Mouse (Mus musculus) testis, adult 2 months (tissue): ENCODE measurements around the gene Taar1. TPM values are rescaled to one million over a fixed set of nuclear protein-coding genes. Genes with fewer than 3 reads are reported as not detected.

Experiments used
- H3K27ac ChIP-seq: fragments of 200-500 bp; 2 replicates; pipeline ENCODE4 v1.5.1; 2012; ENCODE audit warnings: low read depth, low read length; ENCODE audit not compliant: control insufficient read depth, insufficient read depth
- H3K27me3 ChIP-seq: fragments of 200-500 bp; 2 replicates; pipeline ENCODE4 v1.6.1; 2012; ENCODE audit warnings: mild to moderate bottlenecking, low read length, moderate library complexity; ENCODE audit not compliant: control insufficient read depth, insufficient read depth
- H3K36me3 ChIP-seq: fragments of 200-500 bp; 2 replicates; pipeline ENCODE4 v1.6.1; 2012; ENCODE audit warnings: mild to moderate bottlenecking, low read length; ENCODE audit not compliant: control insufficient read depth, insufficient read depth
- H3K4me1 ChIP-seq: fragments of 200-500 bp; 2 replicates; pipeline ENCODE4 v1.6.1; 2012; ENCODE audit warnings: low read length; ENCODE audit not compliant: control insufficient read depth, insufficient read depth
- H3K4me3 ChIP-seq: fragments of 200-500 bp; 2 replicates; pipeline ENCODE4 v1.5.1; 2012; ENCODE audit warnings: low read depth, mild to moderate bottlenecking, low read length, moderate library complexity, mixed read lengths; ENCODE audit not compliant: control insufficient read depth
- CTCF ChIP-seq: fragments of 200-500 bp; IDR thresholded peaks from 2 replicates; pipeline ENCODE4 v1.5.1; 2012; ENCODE audit warnings: low read depth, mild to moderate bottlenecking, inconsistent platforms, low read length, moderate library complexity; ENCODE audit not compliant: control insufficient read depth, insufficient read depth, insufficient replicate concordance
- POLR2A ChIP-seq: fragments of 200-500 bp; IDR thresholded peaks from 2 replicates; pipeline ENCODE4 v1.6.1; 2012; ENCODE audit warnings: low read depth, mild to moderate bottlenecking, inconsistent platforms, low read length, moderate library complexity; ENCODE audit not compliant: control insufficient read depth
- polyA plus RNA-seq: library from polyadenylated mRNA; depleted of rRNA; stranded (reverse); fragments of >200 nt; gene quantifications from 2 replicates; pipeline ENCODE4 v1.2.3, GENCODE M21; 2012

Gene Taar1
- polyA plus RNA-seq, 1 experiment, result not detected

DNA sequence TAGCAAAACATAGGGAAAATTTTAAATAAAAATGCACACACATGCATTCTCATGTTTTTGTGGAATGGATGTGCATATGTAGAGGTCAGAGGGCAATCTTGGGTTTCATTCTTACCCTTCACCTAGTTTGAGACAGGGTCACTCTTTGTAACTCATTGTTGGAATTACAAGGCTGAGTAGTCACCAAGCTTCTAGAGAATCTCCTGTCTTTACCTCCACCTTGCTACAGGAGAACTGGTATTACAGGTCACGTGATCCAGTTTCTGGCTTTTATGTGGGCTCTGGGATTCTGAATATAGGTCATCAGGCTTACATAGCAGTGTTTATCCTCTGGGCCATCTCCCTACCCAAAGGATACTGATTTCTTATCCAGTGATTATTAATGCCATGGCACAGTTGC is 14.5 kb upstream of the Taar1 start:
- TF ChIP-seq CTCF, result no peak
- TF ChIP-seq POLR2A, result no peak
- Histone ChIP-seq H3K4me3 (no peak overlapping the region), H3K27me3 (no peaks in the 10 kb centered on the region), H3K36me3 (no peaks in the 10 kb centered on the region), H3K4me1 (peaks cover 2% of the 10 kb centered on the region), H3K27ac (no peak overlapping the region)

DNA sequence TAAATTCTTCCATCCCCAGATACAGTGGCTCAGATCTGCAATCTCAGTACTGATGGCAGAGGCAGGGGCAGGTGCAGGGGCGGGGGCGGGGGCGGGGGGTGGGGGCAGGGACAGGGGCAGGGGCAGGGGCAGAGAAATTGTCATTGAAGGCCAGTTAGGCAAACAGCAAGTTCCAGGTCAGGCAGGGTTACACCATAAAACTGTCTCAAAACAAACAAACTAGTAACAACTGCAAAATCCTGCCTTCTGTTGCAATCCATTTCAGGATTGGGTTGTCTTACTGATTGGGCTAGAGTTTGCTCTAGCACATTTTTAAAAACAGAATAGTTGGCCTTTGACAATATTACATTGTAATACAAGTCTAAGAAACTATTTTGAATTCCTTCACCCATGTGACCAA is 2.3 kb downstream of the Taar1 start:
- Histone ChIP-seq H3K4me3 (no peak overlapping the region), H3K27me3 (no peaks in the 10 kb centered on the region), H3K36me3 (no peaks in the 10 kb centered on the region), H3K4me1 (no peaks in the 10 kb centered on the region), H3K27ac (no peak overlapping the region)
- TF ChIP-seq CTCF (no peak), POLR2A (no peak)

DNA sequence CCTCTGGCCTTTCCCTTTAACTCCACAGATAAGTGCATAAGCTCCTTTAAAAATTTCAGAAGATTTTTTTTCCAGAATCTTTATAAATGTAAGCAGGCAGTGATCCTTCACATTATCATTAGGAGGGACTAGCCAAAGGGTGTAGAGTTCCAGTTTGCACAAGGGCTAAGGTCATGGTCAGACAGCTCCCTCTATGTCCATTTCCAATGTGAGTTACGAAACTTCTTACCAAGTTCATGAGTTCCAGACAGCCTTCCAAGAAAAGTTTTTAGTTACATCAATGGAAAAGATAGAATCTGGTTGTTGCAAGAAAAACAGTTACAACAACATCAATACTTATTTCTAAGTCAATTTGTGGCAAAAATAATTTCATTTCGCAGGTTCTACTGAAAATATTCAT is 3.8 kb downstream of the Taar1 start:
- no peaks in the 10 kb centered on the region for H3K27me3 ChIP-seq
- H3K36me3 ChIP-seq, result no peaks in the 10 kb centered on the region
- no peak overlapping the region for H3K27ac ChIP-seq
- no peak overlapping the region for H3K4me3 ChIP-seq
- no peak for TF ChIP-seq CTCF
- no peak for TF ChIP-seq POLR2A
- no peaks in the 10 kb centered on the region for H3K4me1 ChIP-seq

DNA sequence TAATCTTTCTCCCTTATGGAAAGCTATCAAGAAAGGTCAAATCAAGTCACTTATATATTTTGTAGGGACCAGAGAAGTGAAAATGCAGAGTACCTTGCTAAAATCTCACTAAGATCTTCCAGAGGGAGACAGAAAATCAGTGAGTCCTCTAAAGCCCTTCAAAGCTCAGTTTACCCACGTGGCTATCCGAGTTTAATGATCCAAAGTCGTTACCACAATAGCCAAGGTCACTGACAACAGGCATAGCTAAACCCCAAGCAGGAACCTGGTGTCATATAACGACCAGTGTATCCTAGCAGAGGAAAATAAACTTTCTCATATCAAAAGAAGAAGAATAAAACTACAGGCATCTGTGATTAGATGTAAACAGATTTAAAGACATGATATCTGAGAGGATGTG is 17.5 kb downstream of the Taar1 start:
- TF ChIP-seq CTCF (no peak), POLR2A (no peak)
- Histone ChIP-seq H3K36me3 (no peaks in the 10 kb centered on the region), H3K27me3 (no peaks in the 10 kb centered on the region), H3K4me1 (peaks cover 3% of the 10 kb centered on the region; the same call in 1 of the 2 replicates), H3K27ac (no peak overlapping the region), H3K4me3 (no peak overlapping the region)

DNA sequence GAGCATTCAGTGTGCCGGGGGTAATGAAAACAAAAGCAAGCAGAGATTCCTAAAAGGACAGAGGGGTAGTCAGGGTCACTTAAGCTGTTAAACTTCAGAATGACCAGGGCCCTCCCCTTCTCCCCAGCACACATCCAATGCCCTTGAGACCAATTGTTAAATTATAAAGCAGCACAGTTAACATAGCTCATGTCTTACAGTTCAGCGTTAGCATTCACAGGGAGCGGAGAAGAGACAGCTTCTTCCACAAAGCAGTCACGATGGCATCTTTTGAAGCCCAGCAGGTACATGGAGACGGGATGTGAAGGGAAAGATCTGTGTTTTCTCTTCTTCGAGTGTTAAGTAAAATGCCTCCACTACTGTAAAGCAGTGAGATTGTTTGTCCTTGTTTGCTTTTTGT is 18.2 kb downstream of the Taar1 start, which contains the start of gene Taar2:
Gene Taar2, plus strand, starts transcription at position 261 of the 400 bp plus-strand sequence.
- H3K27ac ChIP-seq, result no peak within 1 kb of the TSS
- H3K36me3 ChIP-seq, result no peaks in the 10 kb centered on the region
- H3K4me1 ChIP-seq, result peaks cover 3% of the 10 kb centered on the region; the same call in 1 of the 2 replicates
- TF ChIP-seq CTCF, result no peak
- no peak for TF ChIP-seq POLR2A
- no peaks in the 10 kb centered on the region for H3K27me3 ChIP-seq
- no peak within 1 kb of the TSS for H3K4me3 ChIP-seq

DNA sequence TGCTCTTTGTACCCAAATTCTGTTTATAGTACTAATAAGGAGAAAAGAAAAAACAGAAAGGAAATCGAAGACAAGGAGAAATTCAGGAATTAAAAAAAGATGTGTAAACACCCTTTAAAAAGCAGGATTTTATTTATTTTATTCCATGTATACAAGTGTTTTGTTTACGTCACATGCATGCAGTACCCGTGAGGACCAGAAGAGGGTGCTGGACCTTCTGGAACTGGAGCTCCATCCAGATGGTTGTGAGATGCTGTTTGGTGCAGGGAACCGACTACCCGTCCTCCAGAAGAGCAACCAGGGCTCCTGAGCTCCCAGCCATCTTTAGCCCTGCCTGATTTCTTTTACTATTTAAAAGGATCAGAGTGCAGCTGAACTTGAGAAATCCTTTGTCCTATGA is 22.3 kb downstream of the Taar1 start:
- Histone ChIP-seq H3K4me1 (peaks cover 3% of the 10 kb centered on the region; the same call in 1 of the 2 replicates), H3K36me3 (no peaks in the 10 kb centered on the region), H3K27me3 (no peaks in the 10 kb centered on the region), H3K4me3 (no peak overlapping the region), H3K27ac (no peak overlapping the region)
- TF ChIP-seq POLR2A (no peak), CTCF (peak; percentile 68; the same call in 1 of the 2 replicates)

DNA sequence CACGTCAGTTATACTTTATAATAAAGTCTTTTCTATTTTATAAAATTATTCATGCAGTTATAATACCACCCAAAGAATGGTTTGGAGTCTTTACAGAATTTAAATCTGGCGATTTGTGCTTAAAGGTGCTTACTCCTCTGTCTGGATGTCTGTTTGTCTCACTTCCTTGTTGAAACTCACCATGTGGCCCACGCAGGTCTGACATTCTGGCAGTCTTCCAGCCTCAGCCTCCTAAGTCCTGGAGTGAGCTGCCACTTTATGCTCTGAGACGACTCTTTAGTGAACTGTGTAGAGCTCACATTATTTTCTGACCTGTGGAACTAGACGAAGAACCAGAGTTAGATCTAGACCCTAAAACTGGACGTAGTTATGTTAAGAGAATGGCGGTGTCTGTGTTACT is 27.9 kb downstream of the Taar1 start:
- no peak overlapping the region for H3K4me3 ChIP-seq
- H3K27ac ChIP-seq, result no peak overlapping the region
- TF ChIP-seq CTCF, result no peak
- TF ChIP-seq POLR2A, result no peak
- no peaks in the 10 kb centered on the region for H3K27me3 ChIP-seq
- no peaks in the 10 kb centered on the region for H3K36me3 ChIP-seq
- H3K4me1 ChIP-seq, result no peaks in the 10 kb centered on the region
